Mouse (Mus musculus) forebrain, embryonic 14.5 days (tissue): ENCODE data around the gene Umad1. TPM values are rescaled to one million over a fixed set of nuclear protein-coding genes. Genes with fewer than 3 reads are reported as not detected.
A peak's percentile ranks its signal among the peaks of the same experiment; 100 is the strongest.

Experiments used
- ATAC-seq: fragments of 200-750 bp; cut with Nextera tagmentation; 2 replicates; pipeline ENCODE4 v1.8.0; 2017; ENCODE audit warnings: mild to moderate bottlenecking, moderate library complexity
- DNase-seq: peaks from one replicate; pipeline ENCODE4 v3.0.0-alpha.2; 2015; ENCODE audit warnings: low spot score
- H3K27ac ChIP-seq: fragments of 300-500 bp; sonication (generic); 2 replicates; pipeline ENCODE4 v1.5.1; 2014; ENCODE audit warnings: low read depth, mild to moderate bottlenecking, control low read depth, low read length, moderate library complexity
- H3K27me3 ChIP-seq: fragments of 300-500 bp; sonication (generic); replicated peaks from 2 replicates; pipeline ENCODE4 v1.6.1; 2014; ENCODE audit warnings: low read length, control low read depth, mixed read lengths; ENCODE audit not compliant: control insufficient read depth, insufficient read depth
- H3K36me3 ChIP-seq: fragments of 300-500 bp; sonication (generic); 2 replicates; pipeline ENCODE4 v1.6.1; 2014; ENCODE audit warnings: low read length, control low read depth; ENCODE audit not compliant: control insufficient read depth, insufficient read depth
- H3K4me1 ChIP-seq: fragments of 300-500 bp; sonication (generic); 2 replicates; pipeline ENCODE4 v1.6.1; 2014; ENCODE audit warnings: antibody characterized with exemption, low read length, control low read depth; ENCODE audit not compliant: control insufficient read depth, insufficient read depth
- H3K4me2 ChIP-seq: fragments of 300-500 bp; sonication (generic); 2 replicates; pipeline ENCODE4 v1.6.1; 2014; ENCODE audit warnings: mild to moderate bottlenecking, control low read depth, low read length
- H3K4me3 ChIP-seq: fragments of 300-500 bp; sonication (generic); 2 replicates; pipeline ENCODE4 v1.5.1; 2014; ENCODE audit warnings: low read depth, low read length, control low read depth
- H3K9ac ChIP-seq: fragments of 300-500 bp; sonication (generic); 2 replicates; pipeline ENCODE4 v1.6.1; 2014; ENCODE audit warnings: mild to moderate bottlenecking, low read length, control low read depth, moderate library complexity
- H3K9me3 ChIP-seq: fragments of 300-500 bp; sonication (generic); replicated peaks from 2 replicates; pipeline ENCODE4 v1.6.1; 2016; ENCODE audit warnings: low read length, control low read depth, mixed read lengths; ENCODE audit not compliant: control insufficient read depth
- WGBS: fragments of 180-500 bp; shearing (Covaris S2); extraction: QIAGEN DNeasy Blood & Tissue Kit; methylation state at CpG from one replicate; pipeline ENCODE4 v1.1.7; 2014; 5-methylcytosine and 5-hydroxymethylcytosine counted together
- polyA plus RNA-seq: library from polyadenylated mRNA; unstranded; fragments of >200 nt; fragmentation: Nextera tagmentation; extraction: Ambion mirVana; gene quantifications from 2 replicates; pipeline ENCODE4 v1.2.1, GENCODE M21; 2014

Umad1 gene
- polyA plus RNA-seq, 1 experiment from 2014 or later: 40.6 TPM

GRCm38 (mm10) chr6:8336487-8337390, 77.7 kb downstream of the Umad1 start:
- Histone ChIP-seq H3K9ac (no peak overlapping the region), H3K27ac (no peak overlapping the region), H3K9me3 (no peaks in the 10 kb centered on the region), H3K4me1 (no peaks in the 10 kb centered on the region), H3K4me2 (no peak overlapping the region), H3K4me3 (no peak overlapping the region), H3K27me3 (no peaks in the 10 kb centered on the region), H3K36me3 (no peaks in the 10 kb centered on the region)
- WGBS: 86% methylated on average over 9 of the region's 9 CpGs
- no peak for DNase-seq
- no peak for ATAC-seq

- Histone ChIP-seq H3K36me3 (no peaks in the 10 kb centered on the region), H3K9me3 (no peaks in the 10 kb centered on the region), H3K4me3 (no peak overlapping the region), H3K27me3 (no peaks in the 10 kb centered on the region), H3K9ac (no peak overlapping the region), H3K4me1 (no peaks in the 10 kb centered on the region), H3K27ac (no peak overlapping the region), H3K4me2 (no peak overlapping the region)
- no peak for DNase-seq
- ATAC-seq: no peak
- 91% methylated on average over 6 of the region's 6 CpGs for WGBS
Observed at GRCm38 (mm10) chr6:8339453-8339852, 80.4 kb downstream of the Umad1 start.

GRCm38 (mm10) chr6:8343271-8343670, 84.2 kb downstream of the Umad1 start:
- no peak for ATAC-seq
- 95% methylated on average over 4 of the region's 4 CpGs for WGBS

GRCm38 (mm10) chr6:8345219-8345856, 86.2 kb downstream of the Umad1 start:
- no peak overlapping the region for H3K27ac ChIP-seq
- H3K27me3 ChIP-seq: no peaks in the 10 kb centered on the region
- H3K9ac ChIP-seq: no peak overlapping the region
- no peaks in the 10 kb centered on the region for H3K9me3 ChIP-seq
- H3K4me3 ChIP-seq: no peak overlapping the region
- ATAC-seq (no peak), DNase-seq (peak; percentile 20)
- no peaks in the 10 kb centered on the region for H3K36me3 ChIP-seq
- no peak overlapping the region for H3K4me2 ChIP-seq
- 84% methylated on average over 5 of the region's 5 CpGs for WGBS
- no peaks in the 10 kb centered on the region for H3K4me1 ChIP-seq

More at GRCm38 (mm10) chr6:8343271-8343670, 84.2 kb downstream of the Umad1 start:
- no peaks in the 10 kb centered on the region for H3K9me3 ChIP-seq
- no peak overlapping the region for H3K9ac ChIP-seq
- no peaks in the 10 kb centered on the region for H3K4me1 ChIP-seq
- no peak overlapping the region for H3K4me2 ChIP-seq
- DNase-seq: no peak
- no peak overlapping the region for H3K4me3 ChIP-seq
- no peak overlapping the region for H3K27ac ChIP-seq
- no peaks in the 10 kb centered on the region for H3K36me3 ChIP-seq
- H3K27me3 ChIP-seq: no peaks in the 10 kb centered on the region

GRCm38 (mm10) chr6:8347154-8347553, 88.1 kb downstream of the Umad1 start:
- H3K36me3 ChIP-seq: no peaks in the 10 kb centered on the region
- no peak overlapping the region for H3K27ac ChIP-seq
- no peaks in the 10 kb centered on the region for H3K9me3 ChIP-seq
- WGBS: 81% methylated on average over 2 of the region's 2 CpGs
- DNase-seq (no peak), ATAC-seq (no peak)
- H3K4me2 ChIP-seq: no peak overlapping the region
- peaks cover 5% of the 10 kb centered on the region; the same call in 1 of the 2 replicates for H3K4me1 ChIP-seq
- no peak overlapping the region for H3K4me3 ChIP-seq
- H3K9ac ChIP-seq: no peak overlapping the region
- no peaks in the 10 kb centered on the region for H3K27me3 ChIP-seq

GRCm38 (mm10) chr6:8348344-8348743, 89.3 kb downstream of the Umad1 start:
- Histone ChIP-seq H3K9ac (no peak overlapping the region), H3K4me3 (no peak overlapping the region), H3K27me3 (no peaks in the 10 kb centered on the region), H3K4me1 (peaks cover 16% of the 10 kb centered on the region), H3K9me3 (no peaks in the 10 kb centered on the region), H3K27ac (no peak overlapping the region), H3K4me2 (no peak overlapping the region), H3K36me3 (no peaks in the 10 kb centered on the region)
- ATAC-seq: no peak
- DNase-seq: no peak
- WGBS: 100% methylated on average over 1 of the region's 1 CpGs

- H3K27me3 ChIP-seq: no peaks in the 10 kb centered on the region
- H3K27ac ChIP-seq: no peak overlapping the region
- WGBS: 90% methylated on average over 2 of the region's 2 CpGs
- no peak overlapping the region for H3K9ac ChIP-seq
- H3K4me2 ChIP-seq: no peak overlapping the region
- no peaks in the 10 kb centered on the region for H3K9me3 ChIP-seq
- ATAC-seq: no peak
- DNase-seq: no peak
- peaks cover 18% of the 10 kb centered on the region for H3K4me1 ChIP-seq
- no peak overlapping the region for H3K4me3 ChIP-seq
- no peaks in the 10 kb centered on the region for H3K36me3 ChIP-seq
Observed at GRCm38 (mm10) chr6:8349060-8349670, 90.1 kb downstream of the Umad1 start.

GRCm38 (mm10) chr6:8351507-8351906, 92.4 kb downstream of the Umad1 start:
- Histone ChIP-seq H3K9ac (no peak overlapping the region), H3K4me3 (no peak overlapping the region)
- 89% methylated on average over 2 of the region's 2 CpGs for WGBS

More at GRCm38 (mm10) chr6:8351507-8351906, 92.4 kb downstream of the Umad1 start:
- no peaks in the 10 kb centered on the region for H3K9me3 ChIP-seq
- H3K4me1 ChIP-seq: peaks cover 18% of the 10 kb centered on the region
- DNase-seq (no peak), ATAC-seq (no peak)
- H3K27me3 ChIP-seq: no peaks in the 10 kb centered on the region
- H3K4me2 ChIP-seq: no peak overlapping the region
- H3K36me3 ChIP-seq: no peaks in the 10 kb centered on the region
- no peak overlapping the region for H3K27ac ChIP-seq
